Mouse (Mus musculus): Measurements from ENCODE around the gene Hspbap1. TPM values are rescaled to one million over a fixed set of nuclear protein-coding genes. Genes with fewer than 3 reads are reported as not detected.

The Hspbap1 gene
- polyA plus RNA-seq, 2 experiments = 12.3 to 12.9 TPM

GRCm38 (mm10) chr16:35860236-35860635 lies 90.1 kb downstream of the Hspbap1 start:
- Histone ChIP-seq H3K27me3 (ENCODE audit: control insufficient read depth, insufficient read depth, low read length) (no peaks in the 10 kb centered on the region), H3K4me1 (ENCODE audit: control insufficient read depth, insufficient read depth, low read length) (no peaks in the 10 kb centered on the region), H3K4me2 (replicated peaks; ENCODE audit: low read depth, low read length, severe bottlenecking) (no peak overlapping the region), H3K36me3 (ENCODE audit: control insufficient read depth, insufficient read depth, low read length) (no peaks in the 10 kb centered on the region), H3K27ac (replicated peaks; ENCODE audit: low read depth, low read length) (no peak overlapping the region), H3K4me3 (replicated peaks; ENCODE audit: low read length) (no peak overlapping the region), H3K9ac (ENCODE audit: low read depth, low read length, severe bottlenecking) (no peak overlapping the region), H3K9me3 (ENCODE audit: control insufficient read depth, low read length) (no peaks in the 10 kb centered on the region)
- TF ChIP-seq POLR2A (IDR thresholded peaks at IDR 0.05; ENCODE audit: borderline replicate concordance, extremely low read depth, insufficient read depth, insufficient read length) = no peak
- WGBS = 87% methylated on average over 16 of the region's 16 CpGs
- ATAC-seq (ENCODE audit: low FRiP score, low read depth) = no peak
- no peak for DNase-seq (ENCODE audit: low spot score)

GRCm38 (mm10) chr16:35862057-35862456 lies 91.9 kb downstream of the Hspbap1 start:
- Histone ChIP-seq H3K4me3 (replicated peaks; ENCODE audit: low read length) (no peak overlapping the region), H3K9ac (ENCODE audit: low read depth, low read length, severe bottlenecking) (no peak overlapping the region), H3K9me3 (ENCODE audit: control insufficient read depth, low read length) (no peaks in the 10 kb centered on the region), H3K27ac (replicated peaks; ENCODE audit: low read depth, low read length) (no peak overlapping the region), H3K36me3 (ENCODE audit: control insufficient read depth, insufficient read depth, low read length) (no peaks in the 10 kb centered on the region), H3K27me3 (ENCODE audit: control insufficient read depth, insufficient read depth, low read length) (no peaks in the 10 kb centered on the region), H3K4me1 (ENCODE audit: control insufficient read depth, insufficient read depth, low read length) (no peaks in the 10 kb centered on the region), H3K4me2 (replicated peaks; ENCODE audit: low read depth, low read length, severe bottlenecking) (no peak overlapping the region)
- 86% methylated on average over 1 of the region's 1 CpGs for WGBS
- ATAC-seq (ENCODE audit: low FRiP score, low read depth) (no peak), DNase-seq (ENCODE audit: low spot score) (no peak)
- no peak for TF ChIP-seq POLR2A (IDR thresholded peaks at IDR 0.05; ENCODE audit: borderline replicate concordance, extremely low read depth, insufficient read depth, insufficient read length)

- WGBS = 66% methylated on average over 11 of the region's 11 CpGs
- no peak for TF ChIP-seq POLR2A (IDR thresholded peaks at IDR 0.05; ENCODE audit: borderline replicate concordance, extremely low read depth, insufficient read depth, insufficient read length)
- H3K4me2 ChIP-seq (replicated peaks; ENCODE audit: low read depth, low read length, severe bottlenecking) = no peak overlapping the region
- DNase-seq (ENCODE audit: low spot score) = no peak
- H3K27ac ChIP-seq (replicated peaks; ENCODE audit: low read depth, low read length) = no peak overlapping the region
- peaks cover 16% of the 10 kb centered on the region; the same call in 1 of the 2 replicates for H3K27me3 ChIP-seq (ENCODE audit: control insufficient read depth, insufficient read depth, low read length)
- ATAC-seq (ENCODE audit: low FRiP score, low read depth) = no peak
- H3K4me3 ChIP-seq (replicated peaks; ENCODE audit: low read length) = no peak overlapping the region
- no peak overlapping the region for H3K9ac ChIP-seq (ENCODE audit: low read depth, low read length, severe bottlenecking)
- H3K36me3 ChIP-seq (ENCODE audit: control insufficient read depth, insufficient read depth, low read length) = no peaks in the 10 kb centered on the region
- H3K4me1 ChIP-seq (ENCODE audit: control insufficient read depth, insufficient read depth, low read length) = peaks cover 9% of the 10 kb centered on the region; the same call in 1 of the 2 replicates
- no peaks in the 10 kb centered on the region for H3K9me3 ChIP-seq (ENCODE audit: control insufficient read depth, low read length)
These were observed 97.6 kb downstream of the Hspbap1 start for GRCm38 (mm10) chr16:35867726-35868125.

GRCm38 (mm10) chr16:35869126-35869525 lies 99.0 kb downstream of the Hspbap1 start:
- H3K4me1 ChIP-seq (ENCODE audit: control insufficient read depth, insufficient read depth, low read length) = peaks cover 9% of the 10 kb centered on the region; the same call in 1 of the 2 replicates
- H3K4me3 ChIP-seq (replicated peaks; ENCODE audit: low read length) = no peak overlapping the region
- ATAC-seq (ENCODE audit: low FRiP score, low read depth) (no peak), DNase-seq (ENCODE audit: low spot score) (no peak)
- no peak for TF ChIP-seq POLR2A (IDR thresholded peaks at IDR 0.05; ENCODE audit: borderline replicate concordance, extremely low read depth, insufficient read depth, insufficient read length)
- WGBS = 37% methylated on average over 3 of the region's 3 CpGs
- H3K4me2 ChIP-seq (replicated peaks; ENCODE audit: low read depth, low read length, severe bottlenecking) = no peak overlapping the region
- H3K36me3 ChIP-seq (ENCODE audit: control insufficient read depth, insufficient read depth, low read length) = no peaks in the 10 kb centered on the region
- H3K27me3 ChIP-seq (ENCODE audit: control insufficient read depth, insufficient read depth, low read length) = peaks cover 20% of the 10 kb centered on the region; the same call in 1 of the 2 replicates
- H3K9me3 ChIP-seq (ENCODE audit: control insufficient read depth, low read length) = no peaks in the 10 kb centered on the region
- H3K27ac ChIP-seq (replicated peaks; ENCODE audit: low read depth, low read length) = no peak overlapping the region
- H3K9ac ChIP-seq (ENCODE audit: low read depth, low read length, severe bottlenecking) = no peak overlapping the region

- Histone ChIP-seq H3K9ac (ENCODE audit: low read depth, low read length, severe bottlenecking) (no peak overlapping the region), H3K4me1 (ENCODE audit: control insufficient read depth, insufficient read depth, low read length) (peaks cover 9% of the 10 kb centered on the region; the same call in 1 of the 2 replicates), H3K9me3 (ENCODE audit: control insufficient read depth, low read length) (no peaks in the 10 kb centered on the region), H3K4me3 (replicated peaks; ENCODE audit: low read length) (no peak overlapping the region), H3K27ac (replicated peaks; ENCODE audit: low read depth, low read length) (no peak overlapping the region), H3K36me3 (ENCODE audit: control insufficient read depth, insufficient read depth, low read length) (no peaks in the 10 kb centered on the region), H3K27me3 (ENCODE audit: control insufficient read depth, insufficient read depth, low read length) (peaks cover 20% of the 10 kb centered on the region; the same call in 1 of the 2 replicates), H3K4me2 (replicated peaks; ENCODE audit: low read depth, low read length, severe bottlenecking) (no peak overlapping the region)
- no peak for DNase-seq (ENCODE audit: low spot score)
- no peak for ATAC-seq (ENCODE audit: low FRiP score, low read depth)
- no peak for TF ChIP-seq POLR2A (IDR thresholded peaks at IDR 0.05; ENCODE audit: borderline replicate concordance, extremely low read depth, insufficient read depth, insufficient read length)
- WGBS = 71% methylated on average over 6 of the region's 6 CpGs
These were observed 99.5 kb downstream of the Hspbap1 start for GRCm38 (mm10) chr16:35869656-35870055.

All from limb, embryonic 14.5 days (tissue).